Mouse (Mus musculus) kidney, embryonic 15.5 days (tissue): ENCODE data around the gene Cd247. TPM values are rescaled to one million over a fixed set of nuclear protein-coding genes. Genes with fewer than 3 reads are reported as not detected.
A peak's percentile ranks its signal among the peaks of the same experiment; 100 is the strongest.

Source experiments
- ATAC-seq: fragments of 200-750 bp; cut with Nextera tagmentation; replicated peaks from 2 replicates; pipeline ENCODE4 v1.8.0; 2017; ENCODE audit warnings: moderate TSS enrichment; ENCODE audit not compliant: low FRiP score
- H3K27ac ChIP-seq: fragments of 300-500 bp; sonication (generic); 2 replicates; pipeline ENCODE4 v1.5.1; 2015; ENCODE audit warnings: mild to moderate bottlenecking, inconsistent platforms
- H3K27me3 ChIP-seq: fragments of 300-500 bp; sonication (generic); 2 replicates; pipeline ENCODE4 v1.6.1; 2015; ENCODE audit warnings: inconsistent platforms
- H3K36me3 ChIP-seq: fragments of 300-500 bp; sonication (generic); 2 replicates; pipeline ENCODE4 v1.6.1; 2015; ENCODE audit warnings: inconsistent platforms
- H3K4me1 ChIP-seq: fragments of 300-500 bp; sonication (generic); 2 replicates; pipeline ENCODE4 v1.6.1; 2015; ENCODE audit warnings: inconsistent platforms
- H3K4me2 ChIP-seq: fragments of 300-500 bp; sonication (generic); 2 replicates; pipeline ENCODE4 v1.6.1; 2015; ENCODE audit warnings: moderate library complexity, mild to moderate bottlenecking, inconsistent platforms
- H3K4me3 ChIP-seq: fragments of 300-500 bp; sonication (generic); replicated peaks from 2 replicates; pipeline ENCODE4 v1.5.1; 2015; ENCODE audit warnings: mild to moderate bottlenecking, inconsistent platforms
- H3K9ac ChIP-seq: fragments of 300-500 bp; sonication (generic); 2 replicates; pipeline ENCODE4 v1.6.1; 2015; ENCODE audit warnings: mild to moderate bottlenecking, inconsistent platforms
- H3K9me3 ChIP-seq: fragments of 300-500 bp; sonication (generic); replicated peaks from 2 replicates; pipeline ENCODE4 v1.6.1; 2016; ENCODE audit warnings: inconsistent platforms
- WGBS: fragments of 180-500 bp; shearing (Covaris S2); methylation state at CpG from one replicate; pipeline ENCODE4 v1.1.7; 2015; ENCODE audit warnings: mixed read lengths; 5-methylcytosine and 5-hydroxymethylcytosine counted together
- polyA plus RNA-seq: library from polyadenylated mRNA; unstranded; fragments of >200 nt; fragmentation: Nextera tagmentation; extraction: Ambion mirVana; gene quantifications from 2 replicates; pipeline ENCODE4 v1.2.1, GENCODE M21; 2015

The Cd247 gene
- polyA plus RNA-seq, 1 experiment from 2014 or later = 0.69 TPM

DNA sequence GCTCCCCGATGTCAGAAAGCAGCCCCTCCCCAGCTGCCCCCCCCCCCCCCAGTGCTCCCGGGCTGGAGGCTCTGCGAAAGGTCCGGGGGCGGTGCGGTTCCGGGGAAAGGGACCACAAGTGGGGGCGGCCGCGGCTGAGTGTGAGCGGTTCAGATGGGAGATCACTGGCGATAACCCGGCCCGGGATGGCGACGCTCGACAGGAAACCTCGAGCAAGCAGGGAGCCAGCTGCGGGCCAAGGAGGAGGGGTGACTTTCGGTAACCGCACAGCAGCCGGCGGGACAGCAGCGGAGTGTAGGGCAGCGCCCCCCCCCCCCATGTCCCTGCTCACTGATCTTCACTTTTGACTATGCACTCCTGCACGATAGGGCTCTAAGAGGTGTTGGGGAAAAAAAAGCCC lies 56.5 kb downstream of the Cd247 start:
- H3K4me1 ChIP-seq = peaks cover 60% of the 10 kb centered on the region
- 0% methylated on average over 26 of the region's 26 CpGs for WGBS

GRCm38 (mm10) chr1:165845366-165845765 lies 56.9 kb downstream of the Cd247 start:
- no peaks in the 10 kb centered on the region for H3K36me3 ChIP-seq
- WGBS = 5% methylated on average over 14 of the region's 14 CpGs
- no peak for ATAC-seq
- H3K4me2 ChIP-seq = peak overlapping the region; percentile 99
- H3K4me1 ChIP-seq = peaks cover 61% of the 10 kb centered on the region
- peaks cover 62% of the 10 kb centered on the region for H3K27me3 ChIP-seq
- no peak overlapping the region for H3K27ac ChIP-seq
- peak overlapping the region; percentile 53 for H3K4me3 ChIP-seq
- H3K9me3 ChIP-seq = no peaks in the 10 kb centered on the region
- H3K9ac ChIP-seq = peak overlapping the region; percentile 47

More for the DNA sequence above, 56.5 kb downstream of the Cd247 start:
- Histone ChIP-seq H3K27ac (no peak overlapping the region), H3K4me3 (peak overlapping the region; percentile 53), H3K9me3 (no peaks in the 10 kb centered on the region), H3K9ac (peak overlapping the region; percentile 47), H3K36me3 (no peaks in the 10 kb centered on the region), H3K27me3 (peaks cover 66% of the 10 kb centered on the region), H3K4me2 (peak overlapping the region; percentile 99)
- no peak; the same call in 1 of the 2 replicates for ATAC-seq

GRCm38 (mm10) chr1:165848417-165848816 lies 59.9 kb downstream of the Cd247 start:
- Histone ChIP-seq H3K9ac (no peak overlapping the region), H3K4me1 (peaks cover 50% of the 10 kb centered on the region), H3K27ac (no peak overlapping the region), H3K9me3 (no peaks in the 10 kb centered on the region), H3K4me2 (no peak overlapping the region), H3K4me3 (no peak overlapping the region), H3K36me3 (no peaks in the 10 kb centered on the region), H3K27me3 (peaks cover 40% of the 10 kb centered on the region)
- no peak for ATAC-seq
- WGBS = 77% methylated on average over 8 of the region's 8 CpGs

DNA sequence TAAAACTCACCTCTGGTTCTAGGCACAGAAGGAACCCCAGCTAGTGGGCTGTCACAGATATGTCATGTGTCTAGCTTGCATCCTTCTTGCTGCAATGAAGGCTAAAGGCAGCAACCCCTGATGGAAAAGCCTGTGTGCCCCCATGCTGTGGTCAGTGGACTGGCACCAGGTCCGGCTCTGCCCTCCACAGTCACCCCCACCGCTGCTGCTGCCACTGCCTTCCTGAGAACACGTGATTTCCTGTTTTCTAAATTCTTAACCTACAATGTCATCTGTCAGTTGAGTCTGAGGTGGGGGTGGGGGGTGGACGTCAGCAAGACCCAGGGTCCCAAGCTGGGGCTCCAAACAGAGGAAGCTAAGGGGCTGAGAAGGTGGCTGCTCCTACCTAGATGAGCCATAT lies 60.4 kb downstream of the Cd247 start:
- Histone ChIP-seq H3K4me2 (no peak overlapping the region), H3K27ac (no peak overlapping the region), H3K36me3 (no peaks in the 10 kb centered on the region), H3K27me3 (peaks cover 36% of the 10 kb centered on the region), H3K9me3 (no peaks in the 10 kb centered on the region), H3K4me3 (no peak overlapping the region), H3K4me1 (peaks cover 53% of the 10 kb centered on the region), H3K9ac (no peak overlapping the region)
- no peak for ATAC-seq
- WGBS = 50% methylated on average over 4 of the region's 4 CpGs

- WGBS = 73% methylated on average over 17 of the region's 17 CpGs
- ATAC-seq = no peak
Measured at GRCm38 (mm10) chr1:165849458-165850445, 61.3 kb downstream of the Cd247 start.

DNA sequence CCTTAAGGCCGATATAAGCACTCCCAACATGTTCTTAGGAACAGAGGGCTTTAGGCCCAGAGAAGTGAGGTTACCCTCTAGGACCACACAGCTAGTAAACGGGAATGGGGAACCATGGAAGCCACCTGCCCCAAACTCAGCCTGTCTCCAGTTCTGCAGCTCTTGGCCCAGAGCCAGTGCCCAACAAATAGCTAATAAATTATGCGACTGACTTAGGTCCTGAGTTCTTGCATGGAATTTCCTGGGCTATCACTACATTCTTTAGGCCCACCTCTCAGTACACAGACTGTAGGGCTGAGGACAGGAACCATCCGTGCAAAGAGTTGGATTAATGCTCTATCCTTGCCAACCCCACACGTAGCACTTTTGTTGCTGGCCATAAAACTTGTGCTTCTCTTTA lies 63.6 kb downstream of the Cd247 start:
- H3K27me3 ChIP-seq = peaks cover 4% of the 10 kb centered on the region
- H3K36me3 ChIP-seq = no peaks in the 10 kb centered on the region
- H3K27ac ChIP-seq = no peak overlapping the region
- peaks cover 36% of the 10 kb centered on the region for H3K4me1 ChIP-seq
- H3K9ac ChIP-seq = no peak overlapping the region
- 38% methylated on average over 5 of the region's 5 CpGs for WGBS
- no peak overlapping the region for H3K4me3 ChIP-seq
- no peaks in the 10 kb centered on the region for H3K9me3 ChIP-seq
- no peak for ATAC-seq
- H3K4me2 ChIP-seq = no peak overlapping the region

More at GRCm38 (mm10) chr1:165849458-165850445, 61.3 kb downstream of the Cd247 start:
- H3K4me2 ChIP-seq = no peak overlapping the region
- H3K4me3 ChIP-seq = no peak overlapping the region
- H3K4me1 ChIP-seq = peaks cover 45% of the 10 kb centered on the region
- peaks cover 28% of the 10 kb centered on the region for H3K27me3 ChIP-seq
- peak overlapping the region; percentile 27; the same call in 1 of the 2 replicates for H3K27ac ChIP-seq
- no peaks in the 10 kb centered on the region for H3K9me3 ChIP-seq
- H3K9ac ChIP-seq = no peak overlapping the region
- no peaks in the 10 kb centered on the region for H3K36me3 ChIP-seq

- no peak overlapping the region for H3K9ac ChIP-seq
- H3K4me1 ChIP-seq = peaks cover 36% of the 10 kb centered on the region
- no peak overlapping the region for H3K4me3 ChIP-seq
- no peak overlapping the region for H3K27ac ChIP-seq
- H3K27me3 ChIP-seq = peaks cover 2% of the 10 kb centered on the region; the same call in 1 of the 2 replicates
- no peaks in the 10 kb centered on the region for H3K9me3 ChIP-seq
- H3K36me3 ChIP-seq = no peaks in the 10 kb centered on the region
- WGBS = 48% methylated on average over 4 of the region's 4 CpGs
- no peak overlapping the region for H3K4me2 ChIP-seq
- no peak for ATAC-seq
Measured at GRCm38 (mm10) chr1:165853131-165853721, 64.7 kb downstream of the Cd247 start.

DNA sequence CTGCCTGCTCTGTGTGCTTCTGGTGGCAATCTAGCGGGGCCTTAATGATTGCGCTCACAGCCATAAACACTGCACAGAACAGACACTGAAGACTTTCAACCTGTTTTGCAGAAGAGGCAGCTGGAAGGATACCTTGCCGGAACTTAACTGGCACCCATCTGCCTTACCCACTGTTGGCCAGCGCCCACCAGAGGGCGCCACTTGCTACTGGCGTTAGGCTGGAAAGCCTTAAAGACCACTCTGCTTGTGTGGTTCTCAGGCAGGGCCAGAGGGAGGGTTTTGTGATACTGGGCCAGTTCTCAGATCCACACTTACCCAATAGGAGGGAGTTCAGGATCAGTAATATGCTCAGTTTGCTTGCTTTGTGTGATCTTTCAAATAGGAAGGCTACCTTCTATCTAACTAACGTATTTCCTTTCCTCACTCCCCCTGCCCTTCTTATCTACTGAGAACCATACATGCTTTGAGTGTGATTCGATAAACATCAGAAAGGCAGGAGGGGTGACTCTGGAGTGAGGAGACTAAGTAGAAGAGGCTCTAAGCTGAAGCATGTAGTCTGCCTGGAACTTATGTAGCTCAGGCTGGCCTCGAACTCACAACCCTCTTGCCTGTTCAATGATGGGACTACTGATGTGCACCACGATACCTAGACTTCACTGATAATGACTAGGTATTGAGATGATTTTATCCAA lies 65.4 kb downstream of the Cd247 start:
- H3K27ac ChIP-seq = no peak overlapping the region
- H3K36me3 ChIP-seq = no peaks in the 10 kb centered on the region
- no peak overlapping the region for H3K9ac ChIP-seq
- peaks cover 33% of the 10 kb centered on the region for H3K4me1 ChIP-seq
- H3K4me3 ChIP-seq = no peak overlapping the region
- H3K27me3 ChIP-seq = peaks cover 2% of the 10 kb centered on the region; the same call in 1 of the 2 replicates
- H3K9me3 ChIP-seq = no peaks in the 10 kb centered on the region
- H3K4me2 ChIP-seq = no peak overlapping the region
- 66% methylated on average over 10 of the region's 10 CpGs for WGBS
- no peak for ATAC-seq

DNA sequence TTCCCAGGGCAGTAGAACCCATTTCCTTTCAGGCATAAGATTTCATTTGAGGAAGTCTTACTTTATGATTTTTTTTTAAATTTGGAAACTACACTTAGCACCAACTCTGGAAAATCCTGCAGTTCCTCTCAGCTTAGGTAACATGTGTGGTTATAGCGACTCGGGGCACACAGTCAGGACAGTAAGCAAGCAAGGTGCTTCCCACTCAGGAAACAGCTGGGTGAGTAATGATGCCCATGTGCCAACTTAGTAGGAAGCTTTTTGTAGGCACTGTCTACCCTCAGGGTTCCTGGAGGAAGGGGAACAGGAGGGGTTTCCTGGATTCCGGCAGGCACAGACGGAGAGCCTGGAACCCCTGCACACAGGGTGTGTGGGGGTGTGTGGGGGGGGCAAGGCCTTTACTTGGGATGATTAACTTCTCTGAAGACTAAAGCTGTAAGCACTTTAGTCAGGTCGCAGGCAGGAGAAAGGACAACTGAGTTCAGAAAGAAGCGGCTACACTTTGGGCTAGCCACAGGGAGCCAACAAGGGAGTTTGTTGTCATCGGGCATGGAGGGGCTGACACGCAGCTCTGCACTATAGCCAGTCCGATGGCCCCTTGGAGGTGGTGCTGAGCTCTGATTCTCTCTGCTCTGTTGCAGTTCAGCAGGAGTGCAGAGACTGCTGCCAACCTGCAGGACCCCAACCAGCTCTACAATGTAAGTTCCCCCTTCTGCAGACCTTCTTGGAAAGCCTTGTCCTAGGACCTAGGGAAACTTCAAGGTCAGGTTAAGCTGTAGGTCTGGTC lies 67.5 kb downstream of the Cd247 start:
- H3K4me2 ChIP-seq = no peak overlapping the region
- no peak overlapping the region for H3K4me3 ChIP-seq
- H3K9ac ChIP-seq = no peak overlapping the region
- WGBS = 62% methylated on average over 9 of the region's 9 CpGs
- H3K27ac ChIP-seq = no peak overlapping the region
- H3K4me1 ChIP-seq = peaks cover 28% of the 10 kb centered on the region
- H3K36me3 ChIP-seq = no peaks in the 10 kb centered on the region
- H3K9me3 ChIP-seq = no peaks in the 10 kb centered on the region
- ATAC-seq = no peak
- peaks cover 2% of the 10 kb centered on the region; the same call in 1 of the 2 replicates for H3K27me3 ChIP-seq

DNA sequence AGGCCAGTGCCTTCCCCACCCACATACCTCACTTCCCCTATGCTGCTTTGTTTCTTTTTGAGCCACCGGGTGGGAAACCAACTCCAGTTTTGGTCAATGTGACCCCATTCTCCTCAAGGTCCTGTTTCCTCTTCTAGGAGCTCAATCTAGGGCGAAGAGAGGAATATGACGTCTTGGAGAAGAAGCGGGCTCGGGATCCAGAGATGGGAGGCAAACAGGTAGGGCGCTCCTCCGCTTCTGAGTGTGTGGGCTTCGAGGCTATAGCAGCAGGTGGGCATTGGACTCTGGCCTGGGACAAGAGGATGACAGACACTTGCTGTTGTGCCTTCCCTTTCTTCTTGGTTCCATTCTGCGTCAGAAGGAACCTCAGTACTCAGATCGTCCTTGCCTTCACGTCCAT lies 68.8 kb downstream of the Cd247 start:
- Histone ChIP-seq H3K36me3 (no peaks in the 10 kb centered on the region), H3K9me3 (no peaks in the 10 kb centered on the region), H3K9ac (no peak overlapping the region), H3K27me3 (no peaks in the 10 kb centered on the region), H3K4me1 (peaks cover 26% of the 10 kb centered on the region), H3K4me2 (no peak overlapping the region), H3K27ac (no peak overlapping the region), H3K4me3 (no peak overlapping the region)
- WGBS = 92% methylated on average over 11 of the region's 11 CpGs
- ATAC-seq = no peak

- peak; percentile 57 for ATAC-seq
- no peaks in the 10 kb centered on the region for H3K36me3 ChIP-seq
- 0 out of 2 replicates have a peak, but pooled peaks cover 15% of the 10 kb centered on the region for H3K4me1 ChIP-seq
- H3K9ac ChIP-seq = no peak overlapping the region
- no peak overlapping the region for H3K4me3 ChIP-seq
- no peak overlapping the region for H3K4me2 ChIP-seq
- H3K9me3 ChIP-seq = no peaks in the 10 kb centered on the region
- WGBS = 82% methylated on average over 5 of the region's 5 CpGs
- no peak overlapping the region for H3K27ac ChIP-seq
- no peaks in the 10 kb centered on the region for H3K27me3 ChIP-seq
Measured at GRCm38 (mm10) chr1:165858356-165858755, 69.9 kb downstream of the Cd247 start.
